Mouse (Mus musculus): ENCODE measurements at regions not wholly inside any gene's neighbourhood (a gene's known extent, or its start where the extent isn't known, plus 50 kb on each side); places are given as distances from the start of the nearest gene placed in this dataset.

DNA sequence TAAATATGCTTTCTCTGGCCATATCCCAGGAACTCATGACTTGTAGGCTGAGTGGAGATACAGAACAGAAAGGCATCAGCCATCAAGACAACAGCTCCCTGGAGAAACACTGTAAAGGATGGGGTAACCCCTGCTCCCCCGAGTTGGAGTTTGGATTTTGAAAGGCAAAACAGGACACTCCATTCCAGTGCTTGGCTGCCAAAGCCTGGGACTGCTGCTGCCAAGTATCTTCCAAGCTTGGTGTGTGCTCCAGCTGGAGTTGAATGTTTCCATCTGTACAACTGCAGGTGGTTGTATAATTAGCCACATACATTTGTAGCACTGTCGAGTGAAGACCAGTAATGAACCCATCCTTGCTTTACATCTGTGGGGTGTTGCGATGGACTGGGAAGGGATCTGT lies 62.1 kb downstream of the 4933412E24Rik start:
- WGBS: 87% methylated on average over 3 of the region's 3 CpGs
- no peaks in the 10 kb centered on the region for H3K9me3 ChIP-seq
- DNase-seq (ENCODE audit: extremely low spot score, low spot score): no peak

DNA sequence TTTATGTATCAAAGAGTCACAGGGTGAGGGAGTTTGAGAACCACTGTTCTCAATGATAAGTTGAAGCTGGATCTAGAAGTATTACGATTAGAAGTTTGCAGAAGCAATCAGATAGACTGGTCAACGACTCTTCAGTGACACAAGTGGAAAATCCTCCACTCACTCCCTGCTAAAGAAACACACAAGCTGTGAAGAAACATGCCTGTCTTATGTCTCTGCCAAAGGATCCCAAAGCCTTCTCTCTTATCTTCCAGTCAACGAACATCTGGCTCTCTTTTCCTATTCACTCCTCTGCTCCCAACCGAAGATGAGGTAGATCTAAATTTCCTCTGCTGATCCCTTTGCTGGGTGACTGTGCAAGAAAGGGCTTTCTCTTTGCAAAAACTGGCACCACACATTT lies 62.6 kb downstream of the 4933412E24Rik start:
- Histone ChIP-seq H3K27me3 (ENCODE audit: poor library complexity, severe bottlenecking) (no peaks in the 10 kb centered on the region), H3K4me3 (no peak overlapping the region), H3K36me3 (replicated peaks) (no peaks in the 10 kb centered on the region), H3K27ac (no peak overlapping the region), H3K4me1 (no peaks in the 10 kb centered on the region), H3K9me3 (no peaks in the 10 kb centered on the region)
- 87% methylated on average over 4 of the region's 4 CpGs for WGBS
- no peak for DNase-seq (ENCODE audit: extremely low spot score, low spot score)

More for the DNA sequence above, 62.1 kb downstream of the 4933412E24Rik start:
- Histone ChIP-seq H3K27me3 (ENCODE audit: poor library complexity, severe bottlenecking) (no peaks in the 10 kb centered on the region), H3K27ac (no peak overlapping the region), H3K4me3 (no peak overlapping the region), H3K36me3 (replicated peaks) (no peaks in the 10 kb centered on the region), H3K4me1 (no peaks in the 10 kb centered on the region)

DNA sequence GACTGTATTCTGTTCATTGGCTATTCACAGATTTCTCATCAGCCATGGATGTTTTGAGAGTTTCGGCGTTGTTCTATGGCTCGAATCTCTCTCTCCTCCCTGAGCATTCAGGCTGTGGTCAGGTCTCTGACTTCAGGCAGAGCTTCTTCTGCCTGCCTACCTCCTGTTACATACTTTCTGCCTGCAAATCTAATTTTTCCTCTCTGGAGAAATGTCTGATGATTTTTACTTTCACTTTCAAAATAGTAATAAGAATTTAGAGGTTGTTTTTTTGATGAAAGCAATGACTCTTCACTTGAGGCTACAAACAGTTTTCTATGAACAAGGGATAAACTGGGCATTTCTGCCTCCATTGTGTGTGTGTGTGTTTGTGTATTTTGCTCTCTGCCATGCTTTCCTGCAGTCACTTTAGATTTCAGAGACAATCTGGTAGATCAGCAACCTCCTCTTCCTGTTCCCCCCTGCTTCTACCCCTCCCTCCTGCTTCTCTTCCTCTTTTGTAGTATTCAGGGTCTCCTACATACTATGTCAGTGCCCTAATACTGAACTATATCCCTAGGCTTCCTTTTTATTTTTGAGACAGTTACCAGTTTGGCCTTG lies 65.7 kb downstream of the 4933412E24Rik start:
- Histone ChIP-seq H3K27ac (no peak overlapping the region), H3K9me3 (no peaks in the 10 kb centered on the region), H3K4me1 (peaks cover 8% of the 10 kb centered on the region), H3K36me3 (replicated peaks) (no peaks in the 10 kb centered on the region), H3K4me3 (no peak overlapping the region), H3K27me3 (ENCODE audit: poor library complexity, severe bottlenecking) (peaks cover 16% of the 10 kb centered on the region)
- 87% methylated on average over 3 of the region's 3 CpGs for WGBS
- DNase-seq (ENCODE audit: extremely low spot score, low spot score): no peak

DNA sequence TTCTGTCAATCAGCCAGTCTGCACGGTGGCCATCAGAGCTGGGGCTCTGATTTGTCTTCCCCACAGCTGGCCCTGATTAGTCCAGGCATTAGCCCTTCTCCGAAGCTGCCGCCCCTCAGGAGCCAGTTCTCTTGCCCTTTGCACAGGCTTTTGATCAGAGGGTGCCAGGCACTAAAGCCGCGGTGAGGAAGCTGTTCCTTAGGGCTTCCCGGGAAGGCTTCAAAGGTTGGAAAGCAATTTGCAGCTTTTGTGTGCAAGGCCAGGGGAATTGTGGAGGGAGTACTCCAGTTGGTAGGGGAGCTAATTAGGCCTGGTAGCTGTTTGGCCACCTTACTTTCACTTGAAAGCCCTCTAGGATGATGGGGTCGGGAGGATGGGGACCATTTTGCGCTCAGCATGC lies 71.2 kb downstream of the 4933412E24Rik start:
- Histone ChIP-seq H3K36me3 (replicated peaks) (no peaks in the 10 kb centered on the region), H3K4me1 (peaks cover 20% of the 10 kb centered on the region), H3K9me3 (peaks cover 4% of the 10 kb centered on the region; the same call in 1 of the 2 replicates), H3K4me3 (no peak overlapping the region), H3K27ac (no peak overlapping the region), H3K27me3 (ENCODE audit: poor library complexity, severe bottlenecking) (peaks cover 40% of the 10 kb centered on the region)
- peak; percentile 66 for DNase-seq (ENCODE audit: extremely low spot score, low spot score)
- 1% methylated on average over 8 of the region's 8 CpGs for WGBS

DNA sequence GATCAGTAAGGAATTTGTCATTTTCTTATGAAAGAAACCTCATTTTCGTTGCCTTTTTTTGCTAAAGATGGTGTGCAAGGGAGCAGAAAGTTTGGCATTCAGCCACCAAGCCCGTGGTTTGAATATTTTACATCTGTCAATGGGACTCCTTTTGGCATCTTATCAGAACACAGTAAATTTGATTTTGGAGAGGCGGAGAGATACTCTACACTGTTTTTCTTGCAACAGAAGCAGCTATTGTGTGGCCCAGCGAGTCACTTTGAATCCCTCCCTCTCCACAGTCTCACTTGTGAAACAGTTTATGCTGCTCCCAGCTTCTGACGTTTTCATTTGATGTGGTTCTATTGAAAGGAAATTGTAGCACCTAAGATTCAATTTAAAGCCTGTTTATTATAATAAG lies 79.9 kb downstream of the 4933412E24Rik start:
- Histone ChIP-seq H3K4me3 (no peak overlapping the region), H3K27ac (no peak overlapping the region), H3K9me3 (peaks cover 4% of the 10 kb centered on the region; the same call in 1 of the 2 replicates), H3K27me3 (ENCODE audit: poor library complexity, severe bottlenecking) (no peaks in the 10 kb centered on the region), H3K4me1 (peaks cover 7% of the 10 kb centered on the region; the same call in 1 of the 2 replicates), H3K36me3 (replicated peaks) (no peaks in the 10 kb centered on the region)
- DNase-seq (ENCODE audit: extremely low spot score, low spot score): no peak
- WGBS: 60% methylated on average over 5 of the region's 5 CpGs

DNA sequence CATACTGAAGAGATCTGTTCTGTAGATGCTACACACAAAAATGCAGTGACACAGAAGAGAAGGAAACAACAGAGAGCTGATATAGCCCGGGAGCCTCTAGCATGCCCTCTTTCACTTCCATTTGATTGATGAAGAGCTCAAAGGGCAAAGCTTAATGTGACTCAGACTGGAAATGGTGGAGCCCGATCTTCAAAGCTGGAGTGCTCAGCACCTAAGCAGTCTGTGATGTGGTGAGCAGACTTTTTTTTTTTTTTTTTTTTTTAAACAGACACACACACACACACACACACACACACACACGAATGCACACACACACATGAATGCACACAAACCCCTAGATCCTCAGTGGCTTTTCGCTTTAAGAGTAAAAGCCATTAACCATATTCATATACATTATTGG lies 102.6 kb downstream of the 4933412E24Rik start:
- H3K4me3 ChIP-seq: no peak overlapping the region
- peaks cover 8% of the 10 kb centered on the region for H3K4me1 ChIP-seq
- DNase-seq (ENCODE audit: extremely low spot score, low spot score): no peak
- no peaks in the 10 kb centered on the region for H3K27me3 ChIP-seq (ENCODE audit: poor library complexity, severe bottlenecking)
- no peaks in the 10 kb centered on the region for H3K9me3 ChIP-seq
- H3K27ac ChIP-seq: no peak overlapping the region
- H3K36me3 ChIP-seq (replicated peaks): no peaks in the 10 kb centered on the region
- 83% methylated on average over 4 of the region's 4 CpGs for WGBS

DNA sequence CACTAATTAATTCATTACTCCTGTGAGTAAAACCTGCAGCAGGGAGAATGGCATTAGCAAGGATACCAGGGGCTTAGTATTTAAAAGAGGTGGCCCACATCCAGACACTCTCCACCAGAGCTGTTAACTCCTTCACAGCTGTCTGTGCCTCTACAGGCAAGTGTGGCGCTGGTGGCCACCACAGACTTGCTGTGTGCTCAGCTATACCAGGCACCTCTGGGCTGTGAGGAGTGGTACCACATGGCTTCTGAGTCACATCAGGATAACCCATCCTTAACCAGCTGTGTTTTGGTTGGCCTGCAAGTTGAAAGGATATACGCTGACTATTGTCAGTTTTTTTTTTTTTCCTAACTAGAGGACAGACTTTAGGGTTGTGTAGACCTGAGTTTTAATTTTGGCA lies 108.1 kb downstream of the 4933412E24Rik start:
- Histone ChIP-seq H3K36me3 (replicated peaks) (no peaks in the 10 kb centered on the region), H3K27ac (no peak overlapping the region), H3K9me3 (no peaks in the 10 kb centered on the region), H3K4me3 (no peak overlapping the region), H3K4me1 (peaks cover 19% of the 10 kb centered on the region), H3K27me3 (ENCODE audit: poor library complexity, severe bottlenecking) (no peaks in the 10 kb centered on the region)
- 81% methylated on average over 2 of the region's 2 CpGs for WGBS
- no peak for DNase-seq (ENCODE audit: extremely low spot score, low spot score)

DNA sequence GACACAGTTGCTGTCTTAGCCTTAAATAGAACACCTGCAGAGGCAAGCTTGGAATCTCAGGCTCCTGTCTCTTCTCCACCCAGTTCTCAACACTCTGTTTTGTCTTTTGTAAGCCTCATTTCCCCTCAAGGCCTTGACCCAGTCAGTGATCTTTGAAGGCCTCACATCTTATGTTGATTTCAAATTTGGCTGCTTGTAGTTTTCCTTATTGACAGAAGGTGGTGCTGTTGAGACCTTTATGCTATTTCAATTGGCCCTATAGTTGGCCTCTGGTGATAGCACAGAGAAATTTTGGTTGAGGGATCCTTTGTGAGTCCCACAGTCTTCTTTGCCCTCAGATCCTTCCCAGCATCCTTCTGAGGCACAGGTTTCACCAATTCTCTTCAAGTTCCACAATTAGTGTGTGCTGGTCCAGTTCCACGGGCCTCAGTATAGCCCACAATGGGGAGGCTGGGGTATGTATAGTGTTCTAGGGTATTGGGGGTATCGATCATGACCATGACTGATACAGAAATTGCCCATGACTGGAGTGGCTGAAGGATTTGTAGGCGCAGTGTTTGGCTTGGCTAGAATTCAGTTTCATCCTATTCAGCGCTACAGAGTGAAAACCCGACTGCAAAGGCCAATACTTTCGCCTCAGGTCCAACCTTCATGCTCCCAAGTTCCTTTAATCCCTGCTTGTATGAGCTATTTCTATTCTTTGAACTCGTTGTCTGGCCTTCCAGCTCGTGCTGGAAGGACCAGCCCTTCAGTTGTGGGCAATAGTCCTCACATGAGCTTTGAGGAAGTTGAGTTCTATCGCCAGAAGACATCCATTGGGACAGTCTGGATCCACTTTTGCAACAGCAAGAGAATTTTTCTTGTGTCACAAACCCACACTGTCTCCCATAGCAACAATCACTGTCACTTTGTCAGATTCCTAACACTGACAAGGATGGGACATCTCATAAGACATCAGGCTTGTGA lies 110.3 kb downstream of the 4933412E24Rik start:
- Histone ChIP-seq H3K36me3 (replicated peaks) (no peaks in the 10 kb centered on the region), H3K27ac (no peak overlapping the region), H3K4me1 (peaks cover 12% of the 10 kb centered on the region), H3K27me3 (ENCODE audit: poor library complexity, severe bottlenecking) (no peaks in the 10 kb centered on the region), H3K4me3 (no peak overlapping the region), H3K9me3 (no peaks in the 10 kb centered on the region)
- no peak for DNase-seq (ENCODE audit: extremely low spot score, low spot score)
- 84% methylated on average over 9 of the region's 9 CpGs for WGBS

DNA sequence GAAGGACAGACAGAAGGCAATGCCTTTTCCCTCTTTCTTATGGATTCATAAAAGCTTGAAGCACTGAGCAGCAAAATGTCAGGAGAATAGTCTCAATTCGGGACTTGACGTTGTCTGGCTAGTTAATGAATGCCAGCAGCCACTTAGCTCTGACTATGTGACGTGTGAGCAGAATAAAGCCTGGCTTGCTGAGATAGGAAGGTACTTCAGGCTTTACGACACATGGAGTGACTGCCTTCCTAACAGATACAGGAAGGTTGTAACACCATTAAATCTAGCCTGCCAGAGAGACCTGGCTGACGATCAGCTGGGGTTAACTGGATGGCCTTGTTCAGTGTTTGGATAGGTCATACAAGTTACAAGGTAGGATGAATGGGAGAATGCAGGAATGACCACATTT lies 111.7 kb downstream of the 4933412E24Rik start:
- H3K4me3 ChIP-seq: no peak overlapping the region
- WGBS: 82% methylated on average over 5 of the region's 5 CpGs
- no peak overlapping the region for H3K27ac ChIP-seq
- no peaks in the 10 kb centered on the region for H3K36me3 ChIP-seq (replicated peaks)
- H3K4me1 ChIP-seq: peaks cover 12% of the 10 kb centered on the region
- no peaks in the 10 kb centered on the region for H3K9me3 ChIP-seq
- H3K27me3 ChIP-seq (ENCODE audit: poor library complexity, severe bottlenecking): no peaks in the 10 kb centered on the region
- DNase-seq (ENCODE audit: extremely low spot score, low spot score): no peak

DNA sequence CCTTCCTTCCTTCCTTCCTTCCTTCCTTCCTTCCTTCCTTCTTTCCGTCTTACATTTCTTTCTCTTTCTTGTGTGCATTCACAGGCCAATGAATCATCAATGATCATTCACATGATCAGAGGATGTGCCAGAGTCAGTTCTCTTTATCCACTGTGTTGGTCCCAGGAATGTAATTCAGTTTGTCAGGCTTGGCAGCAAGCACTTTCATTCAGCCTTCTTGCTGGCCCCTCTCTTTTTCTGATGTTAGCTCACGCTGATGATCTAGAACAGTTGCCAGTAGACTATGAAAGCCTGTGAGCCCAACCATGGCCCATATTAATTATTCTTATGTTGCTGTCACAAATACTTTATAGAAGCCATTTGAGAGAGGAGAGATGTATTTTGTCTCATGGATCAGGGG lies 127.4 kb downstream of the 4933412E24Rik start:
- no peak for DNase-seq (ENCODE audit: extremely low spot score, low spot score)
- Histone ChIP-seq H3K36me3 (replicated peaks) (no peaks in the 10 kb centered on the region), H3K4me1 (peaks cover 8% of the 10 kb centered on the region), H3K27me3 (ENCODE audit: poor library complexity, severe bottlenecking) (no peaks in the 10 kb centered on the region), H3K9me3 (no peaks in the 10 kb centered on the region), H3K27ac (no peak overlapping the region), H3K4me3 (no peak overlapping the region)
- WGBS: 90% methylated on average over 2 of the region's 2 CpGs

DNA sequence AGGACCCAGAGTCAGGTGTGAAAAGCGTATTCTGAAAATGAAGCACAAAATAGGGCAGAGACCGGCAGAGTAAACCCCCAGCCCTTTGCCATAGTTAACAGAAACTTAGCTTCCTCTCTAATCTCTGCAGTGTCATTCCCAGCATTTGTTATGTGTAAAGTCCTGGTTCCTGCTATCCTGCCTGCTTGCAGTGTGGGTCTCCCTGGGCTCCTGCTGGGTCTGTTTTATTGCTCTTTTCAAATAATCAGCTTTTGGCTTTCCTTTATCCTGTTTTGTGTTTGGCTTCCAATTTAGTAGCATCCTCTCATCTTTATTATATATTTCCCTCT lies 128.3 kb downstream of the 4933412E24Rik start:
- Histone ChIP-seq H3K27ac (no peak overlapping the region), H3K27me3 (ENCODE audit: poor library complexity, severe bottlenecking) (no peaks in the 10 kb centered on the region), H3K4me3 (no peak overlapping the region), H3K4me1 (peaks cover 8% of the 10 kb centered on the region), H3K9me3 (no peaks in the 10 kb centered on the region), H3K36me3 (replicated peaks) (no peaks in the 10 kb centered on the region)
- WGBS: 46% methylated on average over 2 of the region's 2 CpGs
- DNase-seq (ENCODE audit: extremely low spot score, low spot score): no peak

DNA sequence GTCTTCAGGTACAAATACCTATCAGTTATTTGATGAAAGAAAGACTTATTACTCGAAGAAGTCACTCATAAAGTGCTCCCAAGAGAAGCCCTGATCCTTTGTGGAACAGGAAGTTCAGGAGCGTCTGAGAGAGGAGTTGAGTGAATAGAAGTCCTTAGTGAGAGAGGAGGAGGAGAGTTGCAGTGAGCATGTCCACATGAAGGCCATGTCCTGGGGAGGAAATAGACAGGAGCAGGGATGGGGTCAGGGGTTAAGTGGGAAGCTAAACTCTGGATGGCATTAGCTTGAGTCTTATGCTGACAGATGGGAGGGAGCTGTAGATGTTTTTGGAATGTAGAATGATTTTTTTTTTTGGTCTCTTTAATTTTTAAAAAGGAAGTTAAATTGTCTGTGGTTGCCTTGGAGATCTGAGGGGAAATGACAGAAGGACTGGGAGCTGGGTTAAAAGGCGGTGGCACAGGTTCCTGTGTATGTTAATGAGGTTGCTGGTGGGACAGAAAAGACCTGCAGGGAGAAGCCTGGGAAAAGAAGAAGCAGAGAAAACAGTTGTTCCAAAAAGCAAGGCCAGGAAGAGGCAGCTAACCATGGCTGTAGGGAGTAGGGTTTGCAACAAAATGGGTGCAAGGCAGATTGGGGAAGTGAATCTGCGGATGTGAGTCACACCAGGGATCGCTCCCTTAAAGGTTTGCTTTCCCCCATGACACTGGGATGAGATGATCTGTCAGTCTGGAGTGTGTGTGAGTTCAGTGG lies 128.9 kb downstream of the 4933412E24Rik start:
- no peak overlapping the region for H3K4me3 ChIP-seq
- DNase-seq (ENCODE audit: extremely low spot score, low spot score): no peak
- no peak overlapping the region for H3K27ac ChIP-seq
- H3K9me3 ChIP-seq: no peaks in the 10 kb centered on the region
- no peaks in the 10 kb centered on the region for H3K36me3 ChIP-seq (replicated peaks)
- WGBS: 59% methylated on average over 5 of the region's 5 CpGs
- peaks cover 8% of the 10 kb centered on the region for H3K4me1 ChIP-seq
- no peaks in the 10 kb centered on the region for H3K27me3 ChIP-seq (ENCODE audit: poor library complexity, severe bottlenecking)

DNA sequence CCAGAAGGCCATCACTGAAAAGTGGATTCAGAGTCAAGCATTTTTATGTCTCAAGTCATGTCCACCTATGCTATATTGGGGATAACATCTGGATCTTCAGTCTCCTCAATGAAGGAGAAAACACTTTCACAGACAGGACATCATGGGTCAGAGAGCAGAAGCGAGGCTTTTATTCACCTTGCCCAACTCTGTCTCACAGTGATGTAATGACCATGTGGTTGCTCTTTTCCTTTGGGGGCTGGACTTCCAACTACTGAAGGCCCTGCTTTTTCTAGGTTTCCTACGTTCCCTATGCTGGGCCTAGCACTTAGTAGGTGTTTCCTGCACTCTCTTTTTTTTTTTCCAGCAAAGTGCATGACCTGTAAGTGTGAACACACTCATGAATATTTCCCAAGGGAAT lies 130.4 kb downstream of the 4933412E24Rik start:
- peaks cover 8% of the 10 kb centered on the region for H3K4me1 ChIP-seq
- H3K9me3 ChIP-seq: no peaks in the 10 kb centered on the region
- no peak for DNase-seq (ENCODE audit: extremely low spot score, low spot score)
- no peaks in the 10 kb centered on the region for H3K36me3 ChIP-seq (replicated peaks)
- H3K27ac ChIP-seq: no peak overlapping the region
- WGBS: 74% methylated on average over 2 of the region's 2 CpGs
- H3K27me3 ChIP-seq (ENCODE audit: poor library complexity, severe bottlenecking): no peaks in the 10 kb centered on the region
- H3K4me3 ChIP-seq: no peak overlapping the region

Measured in forebrain, embryonic 10.5 days (tissue).